Mouse (Mus musculus): Measurements from ENCODE around the gene Trim66. TPM values are rescaled to one million over a fixed set of nuclear protein-coding genes. Genes with fewer than 3 reads are reported as not detected.

Trim66 gene
- polyA plus RNA-seq, 1 experiment from 2014 or later, result not detected

DNA sequence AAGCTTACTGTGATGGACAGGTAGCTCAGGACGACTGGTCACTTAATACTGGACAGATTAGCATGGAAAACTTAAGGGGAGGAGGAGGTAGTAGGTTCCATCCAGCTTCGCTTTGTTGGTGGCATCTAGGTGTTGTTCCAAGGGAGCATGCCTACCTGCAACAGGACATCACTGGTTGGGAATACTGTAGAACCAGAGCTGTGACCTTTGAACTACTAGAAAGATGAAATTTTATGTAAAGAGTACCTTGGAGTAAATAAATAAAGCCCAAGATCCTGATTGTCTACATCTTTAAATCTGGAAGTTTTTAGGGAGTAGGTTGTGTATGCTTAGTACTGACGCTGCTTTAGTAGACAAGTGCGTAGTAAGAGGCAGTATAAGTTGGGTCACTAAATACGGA, 14.2 kb upstream of the Trim66 start:
- peaks cover 73% of the 10 kb centered on the region for H3K36me3 ChIP-seq
- no peaks in the 10 kb centered on the region for H3K9me3 ChIP-seq
- H3K4me3 ChIP-seq, result no peak overlapping the region
- H3K4me2 ChIP-seq, result no peak overlapping the region
- H3K9ac ChIP-seq, result peak overlapping the region; percentile 30; the same call in 1 of the 2 replicates
- H3K4me1 ChIP-seq, result peaks cover 48% of the 10 kb centered on the region
- H3K27me3 ChIP-seq (replicated peaks), result no peaks in the 10 kb centered on the region
- ATAC-seq (ENCODE audit: extremely low read depth, insufficient number of reproducible peaks, low FRiP score, low TSS enrichment), result no peak
- no peak overlapping the region for H3K27ac ChIP-seq (replicated peaks)
- WGBS, result 75% methylated on average over 5 of the region's 5 CpGs

DNA sequence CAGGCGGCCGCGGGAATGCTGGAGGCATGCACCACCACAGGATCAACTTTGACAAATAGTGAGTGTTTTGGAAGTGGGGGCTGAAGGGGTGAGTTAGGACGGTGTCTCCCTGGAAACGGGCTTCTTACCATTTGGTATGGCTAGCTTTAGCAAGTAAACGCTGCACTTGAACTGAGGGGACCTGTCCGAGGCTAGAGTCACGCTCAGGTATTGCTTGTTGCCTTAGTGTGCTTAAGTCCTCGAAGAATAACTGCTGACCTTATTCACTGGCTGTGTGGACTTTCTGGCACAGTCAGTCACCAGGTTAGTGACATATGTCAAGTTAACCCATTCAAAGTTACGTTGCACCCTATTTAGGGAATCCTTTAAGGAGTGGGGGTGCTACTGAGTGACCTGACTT, 12.0 kb upstream of the Trim66 start:
- peak overlapping the region; percentile 94 for H3K27ac ChIP-seq (replicated peaks)
- H3K9ac ChIP-seq, result peak overlapping the region; percentile 95
- WGBS, result 2% methylated on average over 10 of the region's 10 CpGs
- no peaks in the 10 kb centered on the region for H3K27me3 ChIP-seq (replicated peaks)
- H3K9me3 ChIP-seq, result no peaks in the 10 kb centered on the region
- H3K4me1 ChIP-seq, result peaks cover 37% of the 10 kb centered on the region
- peak overlapping the region; percentile 88 for H3K4me3 ChIP-seq
- peak overlapping the region; percentile 96 for H3K4me2 ChIP-seq
- peaks cover 51% of the 10 kb centered on the region for H3K36me3 ChIP-seq
- ATAC-seq (ENCODE audit: extremely low read depth, insufficient number of reproducible peaks, low FRiP score, low TSS enrichment), result no peak

DNA sequence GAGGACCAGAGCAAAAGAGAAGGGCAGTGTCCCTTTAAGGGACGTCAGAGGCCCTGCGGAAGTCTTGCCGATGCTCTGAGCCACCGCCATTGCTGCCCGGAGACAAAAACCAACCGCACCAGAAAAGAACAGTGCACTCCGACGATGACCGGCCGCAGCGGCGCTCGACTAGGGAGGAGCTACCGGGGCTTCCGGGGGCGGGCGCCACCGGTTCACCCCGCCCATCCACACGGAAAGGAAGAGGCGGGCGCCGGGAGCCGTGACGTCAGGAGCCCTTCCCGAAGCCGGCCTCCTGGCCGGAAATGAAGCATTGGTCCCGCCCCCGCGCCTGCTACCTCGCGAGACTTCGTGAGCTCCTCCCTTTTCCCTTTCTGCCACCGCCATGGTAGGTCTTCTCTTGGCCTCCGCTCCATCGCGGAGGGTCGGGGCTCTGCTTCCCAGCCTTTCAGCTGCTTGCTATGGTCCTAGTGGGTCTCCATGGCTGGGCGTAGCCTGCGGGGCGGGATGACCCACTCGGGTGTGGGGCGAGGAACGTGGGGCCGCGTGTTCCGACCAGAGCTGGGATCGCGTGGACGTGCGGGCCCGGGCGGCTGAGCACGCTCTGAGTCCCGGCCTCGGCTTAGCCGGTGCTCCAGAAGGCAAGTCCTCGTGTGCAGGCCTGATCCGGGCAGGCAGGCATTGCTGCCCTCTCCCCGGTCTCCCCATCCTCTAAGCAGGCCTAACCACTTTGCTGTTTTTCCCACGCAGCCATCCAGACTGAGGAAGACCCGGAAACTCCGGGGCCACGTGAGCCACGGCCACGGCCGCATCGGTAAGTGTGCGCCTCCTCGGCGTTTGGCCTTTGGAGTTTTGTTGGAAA, 11.1 kb upstream of the Trim66 start, which contains the start of gene Rpl27a:
Rpl27a (plus strand) TSS at position 310 of the 859 bp plus-strand sequence.
- Histone ChIP-seq H3K9me3 (no peaks in the 10 kb centered on the region), H3K4me3 (peak within 1 kb of the TSS; percentile 88), H3K27me3 (replicated peaks) (no peaks in the 10 kb centered on the region), H3K27ac (replicated peaks) (peak within 1 kb of the TSS; percentile 94), H3K36me3 (peaks cover 43% of the 10 kb centered on the region), H3K9ac (peak within 1 kb of the TSS; percentile 95), H3K4me1 (peaks cover 37% of the 10 kb centered on the region), H3K4me2 (peak within 1 kb of the TSS; percentile 96)
- whole genome bisulfite sequencing, result under 1% methylated on average over 72 of the region's 72 CpGs
- peak; percentile 93 for ATAC-seq (ENCODE audit: extremely low read depth, insufficient number of reproducible peaks, low FRiP score, low TSS enrichment)

DNA sequence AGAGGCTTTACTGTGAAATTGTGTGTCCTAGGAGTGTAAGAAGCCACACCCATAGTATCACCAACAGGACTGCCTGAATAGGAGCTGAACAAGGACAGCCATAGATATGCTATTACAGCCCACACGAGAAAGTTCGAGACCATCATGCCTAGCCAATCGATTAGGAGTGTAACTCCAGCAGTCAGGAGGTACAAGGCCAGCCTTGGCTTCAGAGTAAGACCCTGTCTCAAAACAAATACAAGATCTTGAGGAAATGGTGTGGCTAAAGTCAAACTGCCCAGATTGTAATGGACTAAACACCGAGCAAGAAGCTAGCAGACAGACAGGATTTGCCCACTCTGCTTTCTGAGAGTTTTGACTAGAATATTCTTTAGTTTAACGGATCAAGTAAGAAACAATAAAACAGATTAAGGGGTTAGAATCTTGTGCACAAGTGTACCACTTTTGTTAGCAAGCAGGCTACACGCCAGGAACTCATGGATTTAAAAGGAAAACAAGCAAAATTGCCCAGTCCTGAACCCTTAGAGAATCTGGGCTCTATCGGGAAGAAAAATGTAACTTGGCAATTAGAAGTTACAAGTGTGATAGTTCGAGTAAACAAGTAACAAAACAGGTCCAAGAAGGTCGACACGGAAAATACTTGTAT, 10.2 kb upstream of the Trim66 start:
- Histone ChIP-seq H3K4me1 (peaks cover 37% of the 10 kb centered on the region), H3K4me2 (peak overlapping the region; percentile 76), H3K27me3 (replicated peaks) (no peaks in the 10 kb centered on the region), H3K36me3 (peaks cover 34% of the 10 kb centered on the region), H3K9me3 (no peaks in the 10 kb centered on the region), H3K9ac (peak overlapping the region; percentile 79), H3K27ac (replicated peaks) (peak overlapping the region; percentile 94), H3K4me3 (peak overlapping the region; percentile 88)
- WGBS, result 15% methylated on average over 10 of the region's 10 CpGs
- no peak for ATAC-seq (ENCODE audit: extremely low read depth, insufficient number of reproducible peaks, low FRiP score, low TSS enrichment)

DNA sequence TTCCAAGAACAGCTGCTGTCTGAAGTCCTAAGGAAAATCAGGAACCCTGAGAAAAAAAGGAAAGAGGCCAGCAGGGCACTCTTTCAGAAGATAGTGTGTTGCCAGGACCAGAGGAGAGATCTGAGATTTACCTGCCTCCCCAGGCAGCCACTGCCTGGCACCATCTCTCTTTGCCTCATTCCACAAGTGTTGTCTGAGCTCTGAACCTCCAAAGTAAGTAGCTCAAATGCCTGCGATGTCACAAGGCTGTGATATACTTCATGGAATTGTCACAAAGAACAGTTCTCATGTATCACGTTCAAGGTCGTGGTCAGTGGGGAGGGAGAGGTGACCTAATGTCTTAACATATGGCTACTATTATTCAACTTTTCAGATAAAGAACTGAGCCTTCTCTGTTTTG, 8.6 kb upstream of the Trim66 start:
- 78% methylated on average over 3 of the region's 3 CpGs for WGBS
- no peaks in the 10 kb centered on the region for H3K9me3 ChIP-seq
- H3K4me3 ChIP-seq, result no peak overlapping the region
- no peaks in the 10 kb centered on the region for H3K27me3 ChIP-seq (replicated peaks)
- H3K4me2 ChIP-seq, result no peak overlapping the region
- H3K36me3 ChIP-seq, result peaks cover 17% of the 10 kb centered on the region
- peaks cover 28% of the 10 kb centered on the region for H3K4me1 ChIP-seq
- ATAC-seq (ENCODE audit: extremely low read depth, insufficient number of reproducible peaks, low FRiP score, low TSS enrichment), result no peak
- H3K27ac ChIP-seq (replicated peaks), result no peak overlapping the region
- no peak overlapping the region for H3K9ac ChIP-seq

DNA sequence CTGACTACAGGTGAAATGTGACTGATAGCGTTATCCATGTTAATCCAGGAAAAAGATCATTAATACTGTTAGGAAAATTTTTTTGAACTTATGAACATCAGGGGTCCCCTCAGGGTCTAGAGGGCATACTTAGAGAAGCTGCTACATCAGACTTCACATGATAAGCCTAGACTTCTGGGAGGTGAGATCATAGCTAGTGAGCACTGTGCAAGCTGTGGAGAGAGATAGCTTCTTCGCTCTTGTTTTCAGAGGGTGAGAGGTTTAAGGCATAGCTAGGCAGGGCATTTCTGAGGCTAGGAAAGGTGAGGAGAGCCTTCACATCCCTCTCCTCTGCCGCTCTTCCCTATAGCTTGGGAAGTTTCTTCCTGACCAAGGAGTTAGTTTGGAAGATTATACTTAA, 3.9 kb upstream of the Trim66 start:
- no peaks in the 10 kb centered on the region for H3K9me3 ChIP-seq
- peaks cover 4% of the 10 kb centered on the region for H3K4me1 ChIP-seq
- H3K27me3 ChIP-seq (replicated peaks), result 0 out of 2 replicates have a peak, but pooled peaks cover 6% of the 10 kb centered on the region
- H3K4me2 ChIP-seq, result no peak overlapping the region
- no peak overlapping the region for H3K27ac ChIP-seq (replicated peaks)
- no peak overlapping the region for H3K4me3 ChIP-seq
- H3K36me3 ChIP-seq, result no peaks in the 10 kb centered on the region
- no peak overlapping the region for H3K9ac ChIP-seq
- ATAC-seq (ENCODE audit: extremely low read depth, insufficient number of reproducible peaks, low FRiP score, low TSS enrichment), result no peak
- WGBS, result 73% methylated on average over 3 of the region's 3 CpGs

DNA sequence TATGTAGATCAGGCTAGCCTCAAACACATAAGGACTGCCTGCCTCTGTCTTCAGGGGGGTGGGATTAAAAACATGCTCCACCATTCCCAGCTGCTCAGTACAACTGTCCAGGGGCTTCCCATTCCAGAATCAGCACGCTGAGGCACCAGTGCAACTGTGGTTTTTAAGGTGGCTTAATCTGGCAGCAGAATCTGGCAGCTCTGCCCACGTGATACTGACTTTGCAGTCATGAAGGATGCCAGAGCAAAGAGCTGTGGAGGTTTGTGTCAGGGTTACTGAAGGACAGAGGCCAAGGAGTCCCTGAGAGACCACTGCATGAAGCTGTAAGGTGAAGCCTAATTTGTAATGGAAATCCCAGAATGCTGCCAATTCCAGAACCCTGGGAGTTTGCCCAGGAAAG, 2.9 kb upstream of the Trim66 start:
- Histone ChIP-seq H3K27me3 (replicated peaks) (0 out of 2 replicates have a peak, but pooled peaks cover 6% of the 10 kb centered on the region), H3K4me1 (peaks cover 4% of the 10 kb centered on the region), H3K4me3 (no peak overlapping the region), H3K9me3 (no peaks in the 10 kb centered on the region), H3K4me2 (no peak overlapping the region), H3K27ac (replicated peaks) (no peak overlapping the region), H3K36me3 (no peaks in the 10 kb centered on the region), H3K9ac (no peak overlapping the region)
- ATAC-seq (ENCODE audit: extremely low read depth, insufficient number of reproducible peaks, low FRiP score, low TSS enrichment), result no peak
- 58% methylated on average over 2 of the region's 2 CpGs for WGBS

DNA sequence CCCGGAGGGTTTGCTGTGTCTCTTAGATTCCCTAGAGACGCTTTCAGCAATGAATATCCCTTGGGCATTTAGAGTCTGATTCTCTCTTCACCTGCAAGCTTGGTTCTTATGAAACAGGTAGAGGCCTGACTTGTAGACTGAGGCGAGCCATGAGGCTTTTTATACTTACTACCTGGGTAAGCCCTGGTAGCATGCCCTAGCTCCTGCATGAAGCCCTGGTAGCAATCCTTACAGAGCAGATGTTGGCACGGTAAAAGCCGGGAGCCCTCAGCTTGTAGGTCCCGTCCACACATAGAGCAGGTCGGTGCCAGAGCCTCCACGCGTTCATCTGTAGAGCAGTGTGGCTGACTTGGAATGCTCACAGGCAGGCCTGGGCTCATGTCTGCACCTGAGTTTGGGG, 362 bp downstream of the Trim66 start:
- Histone ChIP-seq H3K27me3 (replicated peaks) (0 out of 2 replicates have a peak, but pooled peaks cover 6% of the 10 kb centered on the region), H3K27ac (replicated peaks) (no peak overlapping the region), H3K4me2 (0 out of 2 replicates have a peak overlapping the region, but pooled peaks have one; percentile 16), H3K4me3 (no peak overlapping the region), H3K36me3 (no peaks in the 10 kb centered on the region), H3K4me1 (peaks cover 4% of the 10 kb centered on the region), H3K9ac (no peak overlapping the region), H3K9me3 (no peaks in the 10 kb centered on the region)
- 37% methylated on average over 9 of the region's 9 CpGs for WGBS
- no peak for ATAC-seq (ENCODE audit: extremely low read depth, insufficient number of reproducible peaks, low FRiP score, low TSS enrichment)

DNA sequence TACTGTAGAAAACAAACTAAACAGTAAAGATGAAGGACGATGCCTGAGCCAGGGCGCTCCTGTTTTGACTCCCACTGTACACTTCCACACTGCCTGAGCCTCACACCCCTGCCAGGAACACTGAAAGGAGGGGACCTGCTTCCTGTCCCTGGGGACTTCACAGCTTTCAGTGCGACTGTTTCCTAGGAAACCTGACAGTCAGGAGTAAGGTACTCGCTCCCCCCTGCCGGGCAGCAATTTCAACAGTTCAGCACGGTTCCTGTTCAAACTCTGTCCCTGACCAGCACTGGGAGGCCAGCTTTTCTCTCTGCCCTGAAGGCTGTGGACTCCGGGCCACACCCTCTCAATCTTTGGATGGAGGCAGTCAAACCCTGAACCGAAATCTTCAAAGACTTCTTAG, 815 bp downstream of the Trim66 start:
- ATAC-seq (ENCODE audit: extremely low read depth, insufficient number of reproducible peaks, low FRiP score, low TSS enrichment), result no peak
- 12% methylated on average over 8 of the region's 8 CpGs for WGBS
- H3K9me3 ChIP-seq, result no peaks in the 10 kb centered on the region
- no peaks in the 10 kb centered on the region for H3K36me3 ChIP-seq
- H3K4me1 ChIP-seq, result peaks cover 4% of the 10 kb centered on the region
- 0 out of 2 replicates have a peak overlapping the region, but pooled peaks have one; percentile 9 for H3K9ac ChIP-seq
- H3K4me3 ChIP-seq, result no peak overlapping the region
- 0 out of 2 replicates have a peak overlapping the region, but pooled peaks have one; percentile 16 for H3K4me2 ChIP-seq
- H3K27me3 ChIP-seq (replicated peaks), result 0 out of 2 replicates have a peak, but pooled peaks cover 6% of the 10 kb centered on the region
- no peak overlapping the region for H3K27ac ChIP-seq (replicated peaks)

DNA sequence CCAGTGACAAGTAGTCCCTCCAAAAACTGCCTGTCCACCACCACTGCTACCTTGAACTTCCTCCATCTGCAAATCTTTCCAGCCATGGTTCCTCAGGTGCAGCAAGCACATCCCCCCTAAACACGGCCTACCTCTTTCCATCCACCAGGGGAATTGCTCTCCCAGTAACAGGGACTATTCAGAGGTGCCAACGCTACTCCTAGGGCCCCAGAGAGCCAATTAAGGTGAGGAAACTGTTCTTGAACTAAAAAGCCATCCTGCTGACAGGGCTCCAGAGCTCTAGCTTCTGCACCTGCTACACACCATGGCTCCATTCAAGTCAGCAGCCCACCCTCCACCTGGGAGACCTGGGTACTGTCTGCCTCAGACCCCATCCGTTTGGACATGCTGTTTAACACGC, 10.4 kb downstream of the Trim66 start:
- WGBS, result 56% methylated on average over 4 of the region's 4 CpGs
- Histone ChIP-seq H3K9me3 (no peaks in the 10 kb centered on the region), H3K4me3 (no peak overlapping the region), H3K4me1 (peaks cover 9% of the 10 kb centered on the region), H3K4me2 (no peak overlapping the region), H3K36me3 (no peaks in the 10 kb centered on the region), H3K27ac (replicated peaks) (no peak overlapping the region), H3K27me3 (replicated peaks) (peaks cover 27% of the 10 kb centered on the region), H3K9ac (no peak overlapping the region)
- no peak for ATAC-seq (ENCODE audit: extremely low read depth, insufficient number of reproducible peaks, low FRiP score, low TSS enrichment)
